Mouse (Mus musculus): ENCODE data around the gene Sox10.

- TF ChIP-seq CTCF (IDR thresholded peaks at IDR 0.05; ENCODE audit: low read depth): no peak
- TF ChIP-seq EP300 (optimal IDR thresholded peaks at IDR 0.05): no peak
Measured at GRCm38 (mm10) chr15:79165140-79165539, at the start of gene Sox10.
